Mouse (Mus musculus): ENCODE results near the gene Fam209.

GRCm38 (mm10) chr2:172498823-172499222 is 26.5 kb downstream of the Fam209 start:
- TF ChIP-seq CTCF (IDR thresholded peaks at IDR 0.05): no peak
- no peak for TF ChIP-seq POLR2A (IDR thresholded peaks at IDR 0.05; ENCODE audit: insufficient read depth, low read depth, low read length)
- TF ChIP-seq EP300 (IDR thresholded peaks at IDR 0.05; ENCODE audit: insufficient read depth, low read depth, low read length): no peak

Measured in heart, adult 2 months (tissue).